Mouse (Mus musculus): ENCODE measurements around the gene Hdac5. TPM values are rescaled to one million over a fixed set of nuclear protein-coding genes. Genes with fewer than 3 reads are reported as not detected.

The Hdac5 gene
- polyA plus RNA-seq, 1 experiment from 2014 or later = 82.9 TPM

GRCm38 (mm10) chr11:102193657-102194440, 36.1 kb downstream of the Hdac5 start:
- no peak for ATAC-seq (ENCODE audit: extremely low read depth, insufficient number of reproducible peaks, low FRiP score, low TSS enrichment)
- whole genome bisulfite sequencing = 76% methylated on average over 9 of the region's 9 CpGs
- Histone ChIP-seq H3K27ac (replicated peaks) (no peak overlapping the region), H3K4me2 (no peak overlapping the region), H3K4me3 (no peak overlapping the region), H3K36me3 (peaks cover 69% of the 10 kb centered on the region), H3K4me1 (peaks cover 29% of the 10 kb centered on the region), H3K27me3 (replicated peaks) (no peaks in the 10 kb centered on the region), H3K9me3 (no peaks in the 10 kb centered on the region), H3K9ac (no peak overlapping the region)

- Histone ChIP-seq H3K9me3 (no peaks in the 10 kb centered on the region), H3K27ac (replicated peaks) (no peak overlapping the region), H3K4me1 (peaks cover 24% of the 10 kb centered on the region), H3K4me2 (peak overlapping the region; percentile 74), H3K27me3 (replicated peaks) (no peaks in the 10 kb centered on the region), H3K9ac (peak overlapping the region; percentile 86), H3K4me3 (peak overlapping the region; percentile 74), H3K36me3 (peaks cover 39% of the 10 kb centered on the region)
- 49% methylated on average over 4 of the region's 4 CpGs for WGBS
- ATAC-seq (ENCODE audit: extremely low read depth, insufficient number of reproducible peaks, low FRiP score, low TSS enrichment) = no peak
Measured at GRCm38 (mm10) chr11:102190848-102191247, 39.1 kb downstream of the Hdac5 start.

GRCm38 (mm10) chr11:102189461-102190436, 40.2 kb downstream of the Hdac5 start, which contains the start of gene G6pc3:
Gene G6pc3, plus strand, starts transcription at chr11:102189620.
- WGBS = 3% methylated on average over 50 of the region's 50 CpGs
- Histone ChIP-seq H3K4me3 (peak within 1 kb of the TSS; percentile 74), H3K4me1 (peaks cover 26% of the 10 kb centered on the region), H3K36me3 (peaks cover 28% of the 10 kb centered on the region), H3K27ac (replicated peaks) (peak within 1 kb of the TSS; percentile 70), H3K9ac (peak within 1 kb of the TSS; percentile 86), H3K4me2 (peak within 1 kb of the TSS; percentile 74), H3K9me3 (no peaks in the 10 kb centered on the region), H3K27me3 (replicated peaks) (no peaks in the 10 kb centered on the region)
- peak; percentile 53; the same call in 1 of the 2 replicates for ATAC-seq (ENCODE audit: extremely low read depth, insufficient number of reproducible peaks, low FRiP score, low TSS enrichment)

GRCm38 (mm10) chr11:102188980-102189379, 41.0 kb downstream of the Hdac5 start:
- Histone ChIP-seq H3K9ac (peak overlapping the region; percentile 86), H3K9me3 (no peaks in the 10 kb centered on the region), H3K36me3 (peaks cover 20% of the 10 kb centered on the region), H3K27ac (replicated peaks) (0 out of 2 replicates have a peak overlapping the region, but pooled peaks have one; percentile 30), H3K27me3 (replicated peaks) (no peaks in the 10 kb centered on the region), H3K4me1 (peaks cover 30% of the 10 kb centered on the region), H3K4me3 (peak overlapping the region; percentile 74), H3K4me2 (peak overlapping the region; percentile 74)
- ATAC-seq (ENCODE audit: extremely low read depth, insufficient number of reproducible peaks, low FRiP score, low TSS enrichment) = no peak
- 64% methylated on average over 6 of the region's 6 CpGs for WGBS

GRCm38 (mm10) chr11:102186235-102186634, 43.7 kb downstream of the Hdac5 start:
- peaks cover 41% of the 10 kb centered on the region for H3K4me1 ChIP-seq
- no peaks in the 10 kb centered on the region for H3K9me3 ChIP-seq
- ATAC-seq (ENCODE audit: extremely low read depth, insufficient number of reproducible peaks, low FRiP score, low TSS enrichment) = no peak
- no peak overlapping the region for H3K4me2 ChIP-seq
- H3K9ac ChIP-seq = no peak overlapping the region
- 71% methylated on average over 1 of the region's 1 CpGs for WGBS
- no peaks in the 10 kb centered on the region for H3K27me3 ChIP-seq (replicated peaks)
- H3K27ac ChIP-seq (replicated peaks) = no peak overlapping the region
- peaks cover 15% of the 10 kb centered on the region for H3K36me3 ChIP-seq
- H3K4me3 ChIP-seq = no peak overlapping the region

- Histone ChIP-seq H3K27ac (replicated peaks) (peak overlapping the region; percentile 95; the same call in 1 of the 2 replicates), H3K36me3 (peaks cover 20% of the 10 kb centered on the region), H3K4me3 (peak overlapping the region; percentile 90), H3K27me3 (replicated peaks) (no peaks in the 10 kb centered on the region), H3K9ac (peak overlapping the region; percentile 98), H3K4me1 (peaks cover 39% of the 10 kb centered on the region), H3K4me2 (peak overlapping the region; percentile 84), H3K9me3 (no peaks in the 10 kb centered on the region)
- ATAC-seq (ENCODE audit: extremely low read depth, insufficient number of reproducible peaks, low FRiP score, low TSS enrichment) = no peak
- 50% methylated on average over 3 of the region's 3 CpGs for WGBS
Measured at GRCm38 (mm10) chr11:102185677-102186076, 44.3 kb downstream of the Hdac5 start.

GRCm38 (mm10) chr11:102184646-102185495, 45.1 kb downstream of the Hdac5 start, which contains the start of gene Lsm12:
Gene Lsm12, minus strand, starts transcription at chr11:102185296.
- Histone ChIP-seq H3K27ac (replicated peaks) (peak within 1 kb of the TSS; percentile 95), H3K4me3 (peak within 1 kb of the TSS; percentile 90), H3K4me2 (peak within 1 kb of the TSS; percentile 84), H3K4me1 (peaks cover 40% of the 10 kb centered on the region), H3K27me3 (replicated peaks) (no peaks in the 10 kb centered on the region), H3K9me3 (no peaks in the 10 kb centered on the region), H3K9ac (peak within 1 kb of the TSS; percentile 98), H3K36me3 (peaks cover 28% of the 10 kb centered on the region)
- under 1% methylated on average over 68 of the region's 70 CpGs for WGBS
- peak; percentile 77 for ATAC-seq (ENCODE audit: extremely low read depth, insufficient number of reproducible peaks, low FRiP score, low TSS enrichment)

GRCm38 (mm10) chr11:102184253-102184645, 45.7 kb downstream of the Hdac5 start:
- no peak for ATAC-seq (ENCODE audit: extremely low read depth, insufficient number of reproducible peaks, low FRiP score, low TSS enrichment)
- Histone ChIP-seq H3K4me1 (peaks cover 41% of the 10 kb centered on the region), H3K4me2 (peak overlapping the region; percentile 84), H3K36me3 (peaks cover 32% of the 10 kb centered on the region), H3K9me3 (no peaks in the 10 kb centered on the region), H3K27ac (replicated peaks) (peak overlapping the region; percentile 95), H3K27me3 (replicated peaks) (no peaks in the 10 kb centered on the region), H3K9ac (peak overlapping the region; percentile 98), H3K4me3 (peak overlapping the region; percentile 90)
- 2% methylated on average over 7 of the region's 7 CpGs for WGBS

GRCm38 (mm10) chr11:102179836-102180235, 50.1 kb downstream of the Hdac5 start:
- peaks cover 34% of the 10 kb centered on the region for H3K4me1 ChIP-seq
- no peaks in the 10 kb centered on the region for H3K9me3 ChIP-seq
- H3K27ac ChIP-seq (replicated peaks) = 0 out of 2 replicates have a peak overlapping the region, but pooled peaks have one; percentile 4
- ATAC-seq (ENCODE audit: extremely low read depth, insufficient number of reproducible peaks, low FRiP score, low TSS enrichment) = no peak
- peaks cover 71% of the 10 kb centered on the region for H3K36me3 ChIP-seq
- no peak overlapping the region for H3K4me3 ChIP-seq
- no peaks in the 10 kb centered on the region for H3K27me3 ChIP-seq (replicated peaks)
- H3K9ac ChIP-seq = 0 out of 2 replicates have a peak overlapping the region, but pooled peaks have one; percentile 2
- no peak overlapping the region; the same call in 1 of the 2 replicates for H3K4me2 ChIP-seq

GRCm38 (mm10) chr11:102168689-102169088, 61.3 kb downstream of the Hdac5 start:
- H3K4me2 ChIP-seq = no peak overlapping the region
- H3K4me3 ChIP-seq = no peak overlapping the region
- H3K4me1 ChIP-seq = 0 out of 2 replicates have a peak, but pooled peaks cover 8% of the 10 kb centered on the region
- ATAC-seq (ENCODE audit: extremely low read depth, insufficient number of reproducible peaks, low FRiP score, low TSS enrichment) = no peak
- H3K9ac ChIP-seq = no peak overlapping the region
- WGBS = 89% methylated on average over 5 of the region's 5 CpGs
- no peak overlapping the region for H3K27ac ChIP-seq (replicated peaks)
- H3K9me3 ChIP-seq = no peaks in the 10 kb centered on the region
- no peaks in the 10 kb centered on the region for H3K27me3 ChIP-seq (replicated peaks)
- peaks cover 79% of the 10 kb centered on the region for H3K36me3 ChIP-seq

Measured in heart, embryonic 13.5 days (tissue).